Mouse (Mus musculus): ENCODE measurements around the gene Rd3. TPM values are rescaled to one million over a fixed set of nuclear protein-coding genes. Genes with fewer than 3 reads are reported as not detected.

Gene Rd3
- 1 to 10 TPM; 2.7 to 2.8 TPM for total RNA-seq (2021)

GRCm38 (mm10) chr1:191977187-191977586 is at the start of gene Rd3:
Rd3 (plus strand) TSS chr1:191977370.
- DNase-seq, result peak; percentile 75

GRCm38 (mm10) chr1:191928345-191928744 is 48.8 kb upstream of the Rd3 start:
- no peak for DNase-seq

- DNase-seq, result no peak
These were observed 48.1 kb upstream of the Rd3 start for GRCm38 (mm10) chr1:191929065-191929464.

DNA sequence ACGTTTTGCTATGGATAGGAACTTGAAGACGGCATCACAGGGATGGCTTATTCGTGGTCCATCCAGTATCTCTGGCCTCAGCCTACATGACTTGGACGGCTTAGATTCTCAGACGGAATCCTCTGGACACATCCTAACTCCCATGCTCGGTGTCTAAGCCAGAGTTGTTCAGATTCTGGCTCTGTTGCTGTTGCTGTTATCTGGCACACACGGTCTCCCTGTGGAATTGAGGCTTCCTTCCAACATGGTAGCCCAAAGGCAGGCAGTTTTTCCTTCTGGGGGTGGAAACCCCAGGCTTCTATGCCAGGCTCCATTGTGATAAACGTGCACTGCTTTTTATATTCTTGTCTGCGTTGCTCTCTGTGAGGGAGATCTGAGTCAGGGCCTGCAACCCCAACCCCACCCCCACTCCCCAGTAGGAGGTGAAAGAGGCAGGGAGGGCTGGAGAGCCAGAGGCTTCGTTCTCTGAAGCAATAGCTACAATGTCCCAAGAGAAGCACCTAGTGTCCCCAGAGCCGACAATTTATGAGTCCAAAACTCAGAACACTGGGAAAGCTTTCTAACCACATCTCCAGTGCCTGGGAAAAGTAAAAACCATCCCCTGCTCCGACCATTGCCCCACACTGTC is 47.2 kb upstream of the Rd3 start:
- peak; percentile 35 for DNase-seq

DNA sequence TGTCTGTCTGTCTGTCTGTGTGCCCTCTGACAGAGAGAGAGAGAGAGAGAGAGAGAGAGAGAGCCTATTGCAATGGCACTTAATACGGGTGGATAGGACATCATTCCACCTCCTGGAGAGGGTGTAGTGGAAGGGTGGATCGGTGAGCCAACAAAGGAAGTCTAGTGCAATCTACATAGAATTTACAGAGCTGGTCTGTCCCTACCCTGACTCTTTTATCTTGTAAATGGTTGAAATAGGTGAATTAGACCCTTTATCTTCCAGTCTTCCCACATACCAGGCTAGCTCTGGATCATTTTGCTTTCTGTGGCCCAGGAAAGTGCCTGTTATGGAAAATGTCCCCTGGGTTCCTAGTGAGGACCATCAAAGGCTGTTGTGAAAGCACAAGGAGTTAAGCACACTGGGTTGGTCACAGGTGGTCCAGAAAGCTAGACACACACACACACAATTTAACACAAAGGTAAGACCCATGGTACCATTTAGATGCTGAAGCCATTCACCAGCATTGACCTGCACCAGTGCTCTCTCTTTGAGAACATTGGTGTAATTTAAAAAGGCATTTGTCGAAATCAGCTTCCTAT is 46.6 kb upstream of the Rd3 start:
- no peak for DNase-seq

GRCm38 (mm10) chr1:191932286-191932985 is 44.7 kb upstream of the Rd3 start:
- no peak for DNase-seq

DNA sequence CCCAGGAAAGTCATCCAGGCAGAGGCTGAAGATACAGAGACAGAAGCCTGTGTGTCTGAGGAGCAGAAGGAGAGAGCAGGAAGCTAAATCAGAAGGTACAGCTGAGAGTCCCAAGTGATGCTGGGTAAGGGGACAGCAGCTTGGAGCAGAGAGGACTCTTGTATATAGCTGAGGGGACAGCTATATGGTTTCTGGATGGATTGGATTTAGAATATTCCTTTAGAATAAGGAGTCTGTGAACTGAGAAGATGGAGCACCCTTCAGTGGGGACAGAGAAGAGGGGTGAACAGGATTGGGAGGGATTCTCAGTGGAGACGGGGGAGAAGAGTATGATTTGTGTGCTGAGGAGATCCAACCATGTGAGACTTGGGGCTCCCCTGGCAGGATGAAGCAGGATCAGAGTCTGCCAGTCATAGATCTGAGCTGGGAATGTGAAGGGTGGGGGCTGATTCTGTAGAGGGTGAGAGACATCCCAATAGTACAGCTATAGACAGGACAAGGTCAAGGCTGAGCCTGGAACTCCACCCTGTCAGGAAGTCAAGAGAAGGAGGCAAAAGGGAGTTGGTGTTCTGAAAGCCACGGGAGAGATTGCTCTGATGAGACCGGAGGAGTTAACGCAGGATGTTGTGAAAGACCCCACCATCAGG is 44.1 kb upstream of the Rd3 start:
- DNase-seq, result no peak

DNA sequence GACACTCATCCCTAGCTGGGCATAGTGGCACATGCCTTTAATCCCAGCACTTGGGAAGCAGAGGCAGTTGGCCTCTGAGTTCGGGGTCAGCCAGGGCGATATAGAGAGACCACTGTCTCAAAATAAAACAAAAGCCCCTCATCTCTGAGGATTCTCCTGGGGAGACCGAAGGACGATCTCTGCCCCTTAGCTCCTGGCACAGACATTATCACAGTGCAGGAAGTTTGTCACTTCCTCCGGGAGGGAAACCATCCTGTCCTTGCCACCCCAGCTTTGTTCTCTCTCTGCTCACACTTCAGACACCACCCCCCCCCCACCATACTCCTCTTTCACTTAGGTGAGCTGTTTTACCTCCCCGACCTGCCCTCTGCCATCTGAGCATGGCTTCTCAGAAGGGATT is 33.5 kb upstream of the Rd3 start:
- DNase-seq, result no peak

DNA sequence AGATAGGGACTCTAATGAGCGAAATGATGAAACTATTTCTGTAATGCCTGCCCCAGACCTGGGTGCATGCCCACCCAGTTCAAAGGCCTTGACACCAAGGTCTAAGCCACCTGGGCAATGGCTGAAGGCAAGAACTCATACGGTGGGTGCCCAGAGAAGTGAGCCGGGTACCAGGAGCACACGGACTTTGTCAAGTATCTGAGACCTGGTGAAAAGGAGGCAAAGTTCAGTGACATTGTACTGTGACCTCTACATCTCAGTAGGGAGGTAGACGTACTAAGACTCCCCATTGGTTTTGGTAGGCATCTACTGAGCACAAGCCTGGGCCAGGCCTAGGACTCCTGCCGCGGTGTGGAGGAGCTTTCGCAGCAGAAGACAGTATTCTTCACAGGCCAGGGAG is 31.8 kb upstream of the Rd3 start:
- DNase-seq, result no peak

DNA sequence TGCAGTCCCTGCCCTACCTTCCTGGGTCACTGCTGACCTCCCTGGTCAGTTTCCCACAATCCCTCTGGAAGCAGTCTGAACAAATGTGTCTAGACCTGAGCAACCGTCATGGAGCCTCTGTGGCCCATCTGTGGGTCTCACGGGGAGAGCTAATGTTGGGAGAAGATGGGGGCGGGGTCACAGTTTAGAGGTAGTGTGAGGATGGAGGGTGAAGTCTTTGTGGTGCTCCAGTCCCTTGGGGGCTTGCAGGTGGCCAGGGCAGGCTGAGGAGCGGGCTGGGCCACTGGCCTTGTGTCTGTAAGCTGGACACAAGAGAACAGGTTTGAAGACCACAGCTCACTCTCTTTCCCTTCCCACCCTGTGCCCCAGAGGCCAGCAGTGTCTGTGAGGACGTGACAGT is 31.4 kb upstream of the Rd3 start:
- no peak for DNase-seq

- peak; percentile 33 for DNase-seq
These were observed 30.9 kb upstream of the Rd3 start for GRCm38 (mm10) chr1:191946261-191946660.

DNA sequence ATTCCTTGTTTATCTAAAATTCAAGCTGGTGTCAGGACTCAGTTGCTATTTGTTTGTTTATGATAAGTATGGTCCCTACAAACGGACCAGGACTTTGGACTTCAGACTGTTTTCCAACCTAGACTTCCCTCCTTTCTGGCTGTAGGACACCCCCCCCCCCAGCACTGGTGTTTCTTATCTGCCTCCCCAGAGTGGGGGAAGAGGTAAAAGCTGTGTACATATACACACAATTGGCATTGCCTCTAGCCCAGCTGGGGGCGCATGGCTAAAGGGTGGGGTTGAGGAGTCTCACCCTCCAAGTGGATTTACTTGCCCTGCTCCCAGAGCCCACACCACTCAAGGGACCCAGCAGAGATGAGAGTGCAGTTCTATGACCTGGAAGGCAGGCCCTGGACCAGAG is 30.3 kb upstream of the Rd3 start:
- no peak for DNase-seq

DNA sequence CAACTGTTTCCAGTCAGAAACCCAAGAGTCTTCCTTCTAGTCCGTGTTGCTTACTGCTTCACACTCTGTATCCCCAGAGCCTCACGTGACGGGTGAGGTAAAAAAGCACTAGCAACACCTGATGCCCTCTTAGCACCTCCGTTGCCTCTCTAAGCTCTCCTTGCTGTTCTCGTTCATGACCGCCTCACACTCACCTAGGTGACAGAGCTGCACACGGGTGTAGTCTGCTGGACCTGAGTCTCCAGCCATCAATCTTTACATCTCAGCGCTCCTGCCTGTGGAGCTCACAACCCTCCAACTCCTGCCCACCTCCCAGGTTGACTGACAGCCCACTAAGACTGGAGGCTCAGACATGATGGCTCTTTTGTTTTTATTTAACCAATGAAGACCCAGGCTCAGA is 29.4 kb upstream of the Rd3 start:
- no peak for DNase-seq

GRCm38 (mm10) chr1:191948600-191948999 is 28.6 kb upstream of the Rd3 start:
- DNase-seq, result no peak

DNA sequence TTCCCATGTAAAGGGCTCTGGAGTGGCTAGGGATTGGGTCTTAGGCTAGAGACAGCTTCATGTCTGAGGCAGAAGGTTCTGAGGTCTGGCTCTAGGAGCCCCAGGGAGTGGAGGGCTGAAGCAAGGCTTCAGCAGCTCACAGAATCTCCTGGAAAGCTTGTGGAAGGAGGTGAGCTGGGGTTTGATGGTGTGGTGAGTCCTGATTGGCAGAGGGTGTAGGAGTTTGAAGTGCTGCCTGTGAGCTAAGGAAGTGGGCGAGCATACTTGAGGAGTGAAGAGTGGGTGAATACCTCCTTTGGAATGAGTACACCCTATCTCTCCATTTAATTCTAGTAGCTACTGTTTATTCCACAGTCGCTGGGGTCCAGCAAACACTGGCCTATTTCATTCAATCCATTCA is 26.6 kb upstream of the Rd3 start:
- DNase-seq, result no peak

DNA sequence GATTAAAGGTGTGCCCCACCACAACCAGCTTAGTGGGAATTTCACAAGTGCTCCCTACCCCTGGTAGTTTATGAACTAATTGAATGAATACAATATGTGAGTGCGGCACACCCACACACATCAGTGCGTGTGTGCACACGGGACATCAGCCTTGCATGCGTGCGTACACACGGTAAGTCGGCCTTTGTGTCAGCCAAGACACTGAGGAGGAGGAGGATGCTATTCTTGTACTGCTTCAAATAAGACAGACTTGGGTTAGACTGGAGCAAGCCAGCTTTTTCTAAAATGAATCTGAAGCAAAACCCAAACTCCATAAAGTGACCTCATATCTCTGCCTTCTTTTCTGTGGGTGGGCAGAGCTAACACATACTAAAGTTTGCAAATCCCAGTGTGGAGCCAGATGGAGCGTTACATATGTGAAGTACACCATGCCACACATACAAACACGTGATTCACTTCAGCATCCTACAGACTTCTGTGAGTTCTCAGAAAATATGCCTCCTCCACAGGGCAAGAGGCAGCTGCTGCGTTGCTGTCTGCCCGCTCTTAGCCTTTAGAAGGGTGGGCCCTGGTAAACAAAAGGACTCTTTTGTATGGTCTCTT is 24.3 kb upstream of the Rd3 start:
- DNase-seq, result no peak

DNA sequence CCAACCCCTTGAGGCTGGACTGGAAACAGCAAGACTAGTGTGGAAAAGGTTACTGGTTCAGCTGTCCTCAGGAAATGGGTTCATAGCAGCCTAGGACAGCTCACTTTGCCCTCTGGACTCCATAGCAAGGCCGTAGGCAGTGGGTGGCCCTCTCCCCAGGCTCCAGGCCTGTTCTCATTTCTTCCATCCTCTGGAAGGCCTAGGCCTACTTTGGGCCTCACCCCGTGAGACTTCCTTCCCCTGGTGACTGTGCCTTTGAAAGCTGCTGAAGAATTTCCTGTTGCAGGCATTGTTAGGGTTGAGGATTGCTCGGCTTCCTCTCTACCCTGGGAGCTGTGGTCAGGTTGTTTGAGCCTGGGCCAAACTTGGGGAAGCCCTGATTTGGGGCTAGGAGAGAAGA is 22.1 kb upstream of the Rd3 start:
- peak; percentile 44 for DNase-seq

DNA sequence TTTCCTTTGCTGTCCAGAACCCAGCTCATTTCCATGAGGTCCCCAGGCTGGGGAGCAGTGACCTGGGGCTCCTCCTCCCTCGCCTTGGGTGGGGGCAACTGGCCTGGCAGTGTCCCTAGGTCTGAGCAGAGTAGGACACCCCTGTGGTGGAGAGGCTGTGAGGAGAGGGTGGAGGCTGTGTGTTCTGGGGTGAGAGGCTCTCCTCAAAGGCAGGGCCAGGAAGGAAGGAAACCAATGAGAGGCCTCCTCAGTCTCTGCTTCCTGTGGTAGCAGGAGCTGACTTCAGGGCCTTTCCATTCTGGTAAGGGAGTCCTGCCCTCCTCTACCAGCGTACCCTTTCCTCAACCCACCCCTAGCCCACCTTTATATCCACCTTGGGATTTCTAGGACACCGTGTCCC is 20.9 kb upstream of the Rd3 start:
- peak; percentile 42 for DNase-seq

- DNase-seq, result peak; percentile 22
These were observed 20.3 kb upstream of the Rd3 start for GRCm38 (mm10) chr1:191956871-191957270.

- DNase-seq, result no peak
These were observed 19.8 kb upstream of the Rd3 start for GRCm38 (mm10) chr1:191957321-191957720.

GRCm38 (mm10) chr1:191960946-191961345 is 16.2 kb upstream of the Rd3 start:
- no peak for DNase-seq

DNA sequence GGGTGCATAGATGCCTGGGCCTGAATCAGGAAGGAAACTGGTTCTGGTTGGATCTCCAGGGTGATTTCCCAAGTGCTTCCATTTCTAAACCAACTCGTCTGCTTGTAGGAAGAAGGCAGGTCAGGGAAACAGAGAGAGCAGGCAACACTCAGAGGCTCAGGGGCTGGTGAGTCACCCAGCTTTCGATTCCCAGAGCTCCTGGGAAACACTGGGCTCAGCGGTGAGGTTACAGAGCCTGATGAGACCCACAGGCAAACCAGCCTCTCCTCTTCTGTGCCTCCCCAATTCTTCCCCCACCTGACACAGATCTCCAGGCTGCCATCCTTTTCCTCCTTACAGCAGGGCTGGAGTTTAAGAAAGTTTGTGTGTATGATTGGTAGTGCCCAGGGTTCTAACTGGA is 13.8 kb upstream of the Rd3 start:
- no peak for DNase-seq
